Mouse (Mus musculus): ENCODE measurements around the gene Adarb2.

Gene Adarb2

GRCm38 (mm10) chr13:8202681-8203476 lies at the start of gene Adarb2:
TSS of gene Adarb2 (plus strand) at chr13:8202866.
- DNase-seq (ENCODE audit: low spot score in 2 of 2): peak in 1 of 2 experiments; percentile 4

GRCm38 (mm10) chr13:8173800-8174199 lies 28.9 kb upstream of the Adarb2 start:
- no peak for DNase-seq (ENCODE audit: low spot score in 2 of 2)

- DNase-seq (ENCODE audit: low spot score in 2 of 2): no peak
Measured at GRCm38 (mm10) chr13:8191977-8192376, 10.7 kb upstream of the Adarb2 start.

GRCm38 (mm10) chr13:8199186-8199880 lies 3.3 kb upstream of the Adarb2 start:
- no peak for DNase-seq (ENCODE audit: low spot score in 2 of 2)

- no peak for DNase-seq (ENCODE audit: low spot score in 2 of 2)
Measured at GRCm38 (mm10) chr13:8203477-8203813, 779 bp downstream of the Adarb2 start.

- no peak for DNase-seq (ENCODE audit: low spot score in 2 of 2)
Measured at GRCm38 (mm10) chr13:8207337-8207736, 4.7 kb downstream of the Adarb2 start.

- DNase-seq (ENCODE audit: low spot score in 2 of 2): no peak
Measured at GRCm38 (mm10) chr13:8210776-8211175, 8.1 kb downstream of the Adarb2 start.

- DNase-seq (ENCODE audit: low spot score in 2 of 2): no peak
Measured at GRCm38 (mm10) chr13:8238871-8239270, 36.2 kb downstream of the Adarb2 start.

GRCm38 (mm10) chr13:8248016-8248667 lies 45.5 kb downstream of the Adarb2 start:
- DNase-seq (ENCODE audit: low spot score in 2 of 2): no peak

- DNase-seq (ENCODE audit: low spot score in 2 of 2): no peak
Measured at GRCm38 (mm10) chr13:8272158-8272945, 69.7 kb downstream of the Adarb2 start.

- DNase-seq (ENCODE audit: low spot score in 2 of 2): no peak
Measured at GRCm38 (mm10) chr13:8283116-8283515, 80.5 kb downstream of the Adarb2 start.

GRCm38 (mm10) chr13:8316347-8317141 lies 113.9 kb downstream of the Adarb2 start:
- DNase-seq (ENCODE audit: low spot score in 2 of 2): no peak

GRCm38 (mm10) chr13:8333589-8334455 lies 131.2 kb downstream of the Adarb2 start:
- DNase-seq (ENCODE audit: low spot score in 2 of 2): no peak

GRCm38 (mm10) chr13:8334580-8334979 lies 131.9 kb downstream of the Adarb2 start:
- no peak for DNase-seq (ENCODE audit: low spot score in 2 of 2)

- no peak for DNase-seq (ENCODE audit: low spot score in 2 of 2)
Measured at GRCm38 (mm10) chr13:8341086-8341807, 138.6 kb downstream of the Adarb2 start.

- DNase-seq (ENCODE audit: low spot score in 2 of 2): no peak
Measured at GRCm38 (mm10) chr13:8347147-8347546, 144.5 kb downstream of the Adarb2 start.

GRCm38 (mm10) chr13:8352341-8352740 lies 149.7 kb downstream of the Adarb2 start:
- no peak for DNase-seq (ENCODE audit: low spot score in 2 of 2)

- DNase-seq (ENCODE audit: low spot score in 2 of 2): no peak
Measured at GRCm38 (mm10) chr13:8352952-8353351, 150.3 kb downstream of the Adarb2 start.

- no peak for DNase-seq (ENCODE audit: low spot score in 2 of 2)
Measured at GRCm38 (mm10) chr13:8365523-8365922, 162.9 kb downstream of the Adarb2 start.

Measured in urinary bladder, postnatal 36 days (tissue).